Mouse (Mus musculus): ENCODE measurements at regions not wholly inside any gene's neighbourhood (a gene's known extent, or its start where the extent isn't known, plus 50 kb on each side); places are given as distances from the start of the nearest gene placed in this dataset.

- H3K4me2 ChIP-seq (ENCODE audit: low read depth, low read length), result no peak overlapping the region
- no peaks in the 10 kb centered on the region; the same call in 1 of the 2 replicates for H3K4me1 ChIP-seq (ENCODE audit: control insufficient read depth, insufficient read depth, low read length)
- no peak overlapping the region for H3K9ac ChIP-seq (ENCODE audit: low read depth, low read length)
- no peak for ATAC-seq
- H3K9me3 ChIP-seq (ENCODE audit: control insufficient read depth, low read length), result no peaks in the 10 kb centered on the region
- 66% methylated on average over 2 of the region's 2 CpGs for WGBS
- no peaks in the 10 kb centered on the region for H3K27me3 ChIP-seq (replicated peaks; ENCODE audit: control insufficient read depth, insufficient read depth, low read length)
- H3K36me3 ChIP-seq (ENCODE audit: control insufficient read depth, insufficient read depth, low read length), result no peaks in the 10 kb centered on the region
- H3K4me3 ChIP-seq (ENCODE audit: low read length), result no peak overlapping the region
- no peak overlapping the region for H3K27ac ChIP-seq (ENCODE audit: low read length)
Observed at GRCm38 (mm10) chr1:75931852-75932251, 385.8 kb downstream of the Slc4a3 start.

- H3K4me3 ChIP-seq (ENCODE audit: low read length), result no peak overlapping the region
Observed at GRCm38 (mm10) chr1:75933831-75934230, 387.8 kb downstream of the Slc4a3 start.

GRCm38 (mm10) chr1:75934761-75935160, 388.7 kb downstream of the Slc4a3 start:
- H3K36me3 ChIP-seq (ENCODE audit: control insufficient read depth, insufficient read depth, low read length), result no peaks in the 10 kb centered on the region
- ATAC-seq, result no peak
- no peaks in the 10 kb centered on the region; the same call in 1 of the 2 replicates for H3K4me1 ChIP-seq (ENCODE audit: control insufficient read depth, insufficient read depth, low read length)

More at GRCm38 (mm10) chr1:75933831-75934230, 387.8 kb downstream of the Slc4a3 start:
- Histone ChIP-seq H3K9me3 (ENCODE audit: control insufficient read depth, low read length) (no peaks in the 10 kb centered on the region), H3K4me1 (ENCODE audit: control insufficient read depth, insufficient read depth, low read length) (no peaks in the 10 kb centered on the region; the same call in 1 of the 2 replicates), H3K27ac (ENCODE audit: low read length) (no peak overlapping the region), H3K36me3 (ENCODE audit: control insufficient read depth, insufficient read depth, low read length) (no peaks in the 10 kb centered on the region), H3K27me3 (replicated peaks; ENCODE audit: control insufficient read depth, insufficient read depth, low read length) (no peaks in the 10 kb centered on the region), H3K9ac (ENCODE audit: low read depth, low read length) (no peak overlapping the region), H3K4me2 (ENCODE audit: low read depth, low read length) (no peak overlapping the region)
- ATAC-seq, result no peak
- 30% methylated on average over 4 of the region's 4 CpGs for WGBS

GRCm38 (mm10) chr1:75935866-75936265, 389.8 kb downstream of the Slc4a3 start:
- no peak overlapping the region for H3K4me3 ChIP-seq (ENCODE audit: low read length)
- H3K4me1 ChIP-seq (ENCODE audit: control insufficient read depth, insufficient read depth, low read length), result no peaks in the 10 kb centered on the region; the same call in 1 of the 2 replicates
- no peaks in the 10 kb centered on the region for H3K9me3 ChIP-seq (ENCODE audit: control insufficient read depth, low read length)
- WGBS, result 64% methylated on average over 6 of the region's 6 CpGs
- no peaks in the 10 kb centered on the region for H3K36me3 ChIP-seq (ENCODE audit: control insufficient read depth, insufficient read depth, low read length)
- H3K27ac ChIP-seq (ENCODE audit: low read length), result no peak overlapping the region
- H3K9ac ChIP-seq (ENCODE audit: low read depth, low read length), result no peak overlapping the region
- no peak for ATAC-seq
- H3K4me2 ChIP-seq (ENCODE audit: low read depth, low read length), result no peak overlapping the region
- no peaks in the 10 kb centered on the region for H3K27me3 ChIP-seq (replicated peaks; ENCODE audit: control insufficient read depth, insufficient read depth, low read length)

More at GRCm38 (mm10) chr1:75934761-75935160, 388.7 kb downstream of the Slc4a3 start:
- Histone ChIP-seq H3K4me2 (ENCODE audit: low read depth, low read length) (no peak overlapping the region), H3K9ac (ENCODE audit: low read depth, low read length) (no peak overlapping the region), H3K27ac (ENCODE audit: low read length) (no peak overlapping the region), H3K4me3 (ENCODE audit: low read length) (no peak overlapping the region), H3K9me3 (ENCODE audit: control insufficient read depth, low read length) (no peaks in the 10 kb centered on the region), H3K27me3 (replicated peaks; ENCODE audit: control insufficient read depth, insufficient read depth, low read length) (no peaks in the 10 kb centered on the region)
- 97% methylated on average over 4 of the region's 4 CpGs for WGBS

GRCm38 (mm10) chr1:75936596-75936995, 390.5 kb downstream of the Slc4a3 start:
- Histone ChIP-seq H3K4me3 (ENCODE audit: low read length) (no peak overlapping the region), H3K27ac (ENCODE audit: low read length) (no peak overlapping the region), H3K9ac (ENCODE audit: low read depth, low read length) (no peak overlapping the region), H3K9me3 (ENCODE audit: control insufficient read depth, low read length) (no peaks in the 10 kb centered on the region), H3K27me3 (replicated peaks; ENCODE audit: control insufficient read depth, insufficient read depth, low read length) (no peaks in the 10 kb centered on the region), H3K4me2 (ENCODE audit: low read depth, low read length) (no peak overlapping the region), H3K4me1 (ENCODE audit: control insufficient read depth, insufficient read depth, low read length) (no peaks in the 10 kb centered on the region; the same call in 1 of the 2 replicates), H3K36me3 (ENCODE audit: control insufficient read depth, insufficient read depth, low read length) (no peaks in the 10 kb centered on the region)
- 0 out of 2 replicates have a peak, but pooled peaks have one; percentile 50 for ATAC-seq
- WGBS, result 42% methylated on average over 13 of the region's 13 CpGs

- H3K4me1 ChIP-seq (ENCODE audit: control insufficient read depth, insufficient read depth, low read length), result no peaks in the 10 kb centered on the region; the same call in 1 of the 2 replicates
Observed at GRCm38 (mm10) chr1:75937331-75937730, 391.3 kb downstream of the Slc4a3 start.

GRCm38 (mm10) chr1:75946290-75946839, 400.3 kb downstream of the Slc4a3 start:
- H3K36me3 ChIP-seq (ENCODE audit: control insufficient read depth, insufficient read depth, low read length), result no peaks in the 10 kb centered on the region
- 60% methylated on average over 5 of the region's 5 CpGs for WGBS

More at GRCm38 (mm10) chr1:75937331-75937730, 391.3 kb downstream of the Slc4a3 start:
- ATAC-seq, result no peak
- Histone ChIP-seq H3K9me3 (ENCODE audit: control insufficient read depth, low read length) (no peaks in the 10 kb centered on the region), H3K9ac (ENCODE audit: low read depth, low read length) (no peak overlapping the region), H3K4me2 (ENCODE audit: low read depth, low read length) (no peak overlapping the region), H3K27me3 (replicated peaks; ENCODE audit: control insufficient read depth, insufficient read depth, low read length) (no peaks in the 10 kb centered on the region), H3K4me3 (ENCODE audit: low read length) (no peak overlapping the region), H3K36me3 (ENCODE audit: control insufficient read depth, insufficient read depth, low read length) (no peaks in the 10 kb centered on the region), H3K27ac (ENCODE audit: low read length) (no peak overlapping the region)
- WGBS, result 65% methylated on average over 5 of the region's 5 CpGs

GRCm38 (mm10) chr1:75978203-75978986, 432.3 kb downstream of the Slc4a3 start:
- H3K27ac ChIP-seq (ENCODE audit: low read length), result no peak overlapping the region
- no peak overlapping the region for H3K4me2 ChIP-seq (ENCODE audit: low read depth, low read length)
- no peak overlapping the region for H3K9ac ChIP-seq (ENCODE audit: low read depth, low read length)
- H3K27me3 ChIP-seq (replicated peaks; ENCODE audit: control insufficient read depth, insufficient read depth, low read length), result no peaks in the 10 kb centered on the region
- no peaks in the 10 kb centered on the region for H3K36me3 ChIP-seq (ENCODE audit: control insufficient read depth, insufficient read depth, low read length)
- H3K4me3 ChIP-seq (ENCODE audit: low read length), result no peak overlapping the region
- 87% methylated on average over 9 of the region's 9 CpGs for WGBS
- H3K9me3 ChIP-seq (ENCODE audit: control insufficient read depth, low read length), result no peaks in the 10 kb centered on the region
- no peak for ATAC-seq
- H3K4me1 ChIP-seq (ENCODE audit: control insufficient read depth, insufficient read depth, low read length), result no peaks in the 10 kb centered on the region

More at GRCm38 (mm10) chr1:75946290-75946839, 400.3 kb downstream of the Slc4a3 start:
- H3K4me1 ChIP-seq (ENCODE audit: control insufficient read depth, insufficient read depth, low read length), result no peaks in the 10 kb centered on the region
- no peak overlapping the region for H3K9ac ChIP-seq (ENCODE audit: low read depth, low read length)
- H3K27ac ChIP-seq (ENCODE audit: low read length), result no peak overlapping the region
- H3K9me3 ChIP-seq (ENCODE audit: control insufficient read depth, low read length), result no peaks in the 10 kb centered on the region
- no peaks in the 10 kb centered on the region for H3K27me3 ChIP-seq (replicated peaks; ENCODE audit: control insufficient read depth, insufficient read depth, low read length)
- no peak for ATAC-seq
- no peak overlapping the region for H3K4me2 ChIP-seq (ENCODE audit: low read depth, low read length)
- no peak overlapping the region for H3K4me3 ChIP-seq (ENCODE audit: low read length)

- Histone ChIP-seq H3K4me1 (ENCODE audit: control insufficient read depth, insufficient read depth, low read length) (no peaks in the 10 kb centered on the region), H3K4me3 (ENCODE audit: low read length) (no peak overlapping the region), H3K36me3 (ENCODE audit: control insufficient read depth, insufficient read depth, low read length) (no peaks in the 10 kb centered on the region), H3K4me2 (ENCODE audit: low read depth, low read length) (no peak overlapping the region), H3K9me3 (ENCODE audit: control insufficient read depth, low read length) (no peaks in the 10 kb centered on the region), H3K27me3 (replicated peaks; ENCODE audit: control insufficient read depth, insufficient read depth, low read length) (no peaks in the 10 kb centered on the region), H3K27ac (ENCODE audit: low read length) (no peak overlapping the region), H3K9ac (ENCODE audit: low read depth, low read length) (no peak overlapping the region)
- ATAC-seq, result no peak
- WGBS, result 76% methylated on average over 8 of the region's 8 CpGs
Observed at GRCm38 (mm10) chr1:75983057-75983456, 437.0 kb downstream of the Slc4a3 start.

Data from intestine, embryonic 16.5 days (tissue).